Mouse (Mus musculus) spleen, adult 10 weeks (tissue): ENCODE measurements around the gene Gm21767. TPM values are rescaled to one million over a fixed set of nuclear protein-coding genes. Genes with fewer than 3 reads are reported as not detected.

Source experiments
- polyA plus RNA-seq: library from polyadenylated mRNA; stranded (reverse); fragments of 350-450 nt; fragmentation: Illumina TruSeq; extraction: RNeasy Lipid Tissue Mini Kit (QIAGEN cat#74804); gene quantifications from one replicate; pipeline ENCODE4 v1.2.3, GENCODE M21; 2015; ENCODE audit warnings: low replicate concordance; ENCODE audit not compliant: insufficient read depth

Gm21767 gene
- not detected for polyA plus RNA-seq

GRCm38 (mm10) chrY:13941438-13941837, at the start of gene Gm21767:
Gm21767 (plus strand) TSS chrY:13941738.

